Mouse (Mus musculus): ENCODE results near the gene Srgap3. TPM values are rescaled to one million over a fixed set of nuclear protein-coding genes. Genes with fewer than 3 reads are reported as not detected.

The Srgap3 gene
- polyA plus RNA-seq, 1 experiment from 2014 or later = 68.8 TPM

DNA sequence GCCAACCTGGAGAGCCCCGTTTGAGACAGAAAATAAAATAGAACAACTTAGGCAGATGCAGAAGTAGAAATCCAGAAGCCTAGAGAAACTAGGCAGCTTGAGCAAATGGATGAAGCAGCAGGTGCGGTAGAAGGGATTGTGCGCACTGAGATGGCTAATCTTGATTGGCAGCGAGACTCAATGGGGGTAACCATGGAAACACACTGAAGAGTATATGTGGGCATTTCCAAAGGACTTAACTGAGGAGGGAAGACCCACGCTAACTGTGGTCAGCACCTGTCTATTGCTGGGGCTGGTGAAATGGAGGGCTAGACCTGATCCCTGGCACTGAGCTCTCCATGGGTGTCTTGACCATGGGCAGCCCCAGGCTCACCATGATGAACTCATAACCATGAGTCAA is 19.7 kb downstream of the Srgap3 start:
- 10% methylated on average over 5 of the region's 5 CpGs for WGBS
- peaks cover 75% of the 10 kb centered on the region for H3K4me1 ChIP-seq (ENCODE audit: control insufficient read depth, insufficient read depth, low read length)
- peak; percentile 82 for DNase-seq
- H3K27ac ChIP-seq (replicated peaks; ENCODE audit: low read depth, low read length) = no peak overlapping the region; the same call in 1 of the 2 replicates
- H3K9ac ChIP-seq (replicated peaks; ENCODE audit: low read length) = no peak overlapping the region
- H3K27me3 ChIP-seq (ENCODE audit: control insufficient read depth, insufficient read depth, low read length) = no peaks in the 10 kb centered on the region
- peak overlapping the region; percentile 0 for H3K4me2 ChIP-seq (ENCODE audit: low read length)
- peak; percentile 62; the same call in 1 of the 2 replicates for ATAC-seq (ENCODE audit: low FRiP score, low TSS enrichment)
- no peaks in the 10 kb centered on the region for H3K9me3 ChIP-seq (ENCODE audit: control insufficient read depth, low read length)
- no peak overlapping the region for H3K4me3 ChIP-seq (replicated peaks; ENCODE audit: low read depth, low read length)
- no peaks in the 10 kb centered on the region for H3K36me3 ChIP-seq (ENCODE audit: control insufficient read depth, insufficient read depth, low read length)

DNA sequence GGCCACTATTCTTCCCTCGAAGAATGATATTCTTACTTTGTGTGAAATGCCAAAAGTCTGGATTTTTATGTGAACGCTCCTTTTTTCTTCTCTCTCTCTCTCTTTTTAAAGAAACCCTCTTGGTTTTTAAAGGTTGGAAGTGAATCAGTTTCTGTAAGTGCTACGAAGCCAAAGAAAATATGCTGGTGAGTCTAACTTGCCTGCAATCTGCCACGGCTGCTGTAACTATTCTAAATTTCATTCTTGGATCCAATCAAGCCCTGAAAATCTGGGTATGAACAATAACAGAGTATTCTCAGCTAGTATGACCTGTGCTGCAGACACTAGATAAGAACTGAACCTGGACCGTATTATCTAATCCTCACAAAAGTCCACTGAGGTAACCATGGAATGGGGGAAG is 21.1 kb downstream of the Srgap3 start:
- H3K36me3 ChIP-seq (ENCODE audit: control insufficient read depth, insufficient read depth, low read length) = no peaks in the 10 kb centered on the region
- H3K4me1 ChIP-seq (ENCODE audit: control insufficient read depth, insufficient read depth, low read length) = peaks cover 67% of the 10 kb centered on the region
- no peaks in the 10 kb centered on the region for H3K9me3 ChIP-seq (ENCODE audit: control insufficient read depth, low read length)
- DNase-seq (no peak), ATAC-seq (ENCODE audit: low FRiP score, low TSS enrichment) (no peak)
- no peak overlapping the region for H3K4me3 ChIP-seq (replicated peaks; ENCODE audit: low read depth, low read length)
- H3K4me2 ChIP-seq (ENCODE audit: low read length) = no peak overlapping the region
- no peak overlapping the region for H3K27ac ChIP-seq (replicated peaks; ENCODE audit: low read depth, low read length)
- no peaks in the 10 kb centered on the region for H3K27me3 ChIP-seq (ENCODE audit: control insufficient read depth, insufficient read depth, low read length)
- H3K9ac ChIP-seq (replicated peaks; ENCODE audit: low read length) = no peak overlapping the region
- WGBS = 84% methylated on average over 5 of the region's 5 CpGs

DNA sequence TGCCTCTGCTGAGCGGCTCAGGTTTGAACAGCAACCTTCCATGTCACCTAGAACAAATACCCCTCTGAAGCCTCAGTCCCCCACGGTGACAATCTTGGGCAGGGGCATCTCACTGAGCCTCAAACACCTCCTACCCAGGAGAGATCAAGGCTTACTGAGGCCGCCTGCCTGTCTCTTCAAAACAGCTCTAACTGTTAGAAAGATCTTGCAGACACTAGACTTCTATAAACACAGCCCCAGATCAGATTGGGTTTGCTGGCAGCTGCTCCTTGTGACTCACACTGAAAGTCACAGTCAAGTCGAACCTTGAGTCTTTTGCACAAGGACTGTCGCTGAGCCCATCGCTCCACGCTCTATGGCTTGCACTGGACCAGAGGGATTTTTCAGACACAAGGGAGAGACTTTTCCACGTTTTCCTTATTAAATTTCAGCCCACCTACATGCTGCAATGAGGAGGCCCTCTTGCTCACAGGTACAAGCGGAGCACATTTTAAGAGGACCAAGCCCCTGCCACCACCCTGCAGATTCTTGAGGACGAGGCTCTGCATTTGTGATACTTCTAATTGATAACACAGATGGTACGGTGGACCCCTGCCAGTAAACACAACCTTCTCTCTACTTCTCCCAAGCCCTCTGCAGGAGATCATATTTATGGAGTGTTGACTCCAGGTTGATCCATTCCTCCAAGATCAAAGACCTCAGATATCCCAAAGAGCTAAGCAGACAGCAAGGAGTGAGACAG is 21.7 kb downstream of the Srgap3 start:
- Histone ChIP-seq H3K4me2 (ENCODE audit: low read length) (no peak overlapping the region), H3K27me3 (ENCODE audit: control insufficient read depth, insufficient read depth, low read length) (no peaks in the 10 kb centered on the region), H3K27ac (replicated peaks; ENCODE audit: low read depth, low read length) (peak overlapping the region; percentile 46), H3K4me3 (replicated peaks; ENCODE audit: low read depth, low read length) (no peak overlapping the region), H3K4me1 (ENCODE audit: control insufficient read depth, insufficient read depth, low read length) (peaks cover 61% of the 10 kb centered on the region), H3K36me3 (ENCODE audit: control insufficient read depth, insufficient read depth, low read length) (no peaks in the 10 kb centered on the region), H3K9ac (replicated peaks; ENCODE audit: low read length) (peak overlapping the region; percentile 14; the same call in 1 of the 2 replicates), H3K9me3 (ENCODE audit: control insufficient read depth, low read length) (no peaks in the 10 kb centered on the region)
- peak; percentile 31 for DNase-seq
- ATAC-seq (ENCODE audit: low FRiP score, low TSS enrichment) = no peak
- WGBS = 62% methylated on average over 11 of the region's 11 CpGs

DNA sequence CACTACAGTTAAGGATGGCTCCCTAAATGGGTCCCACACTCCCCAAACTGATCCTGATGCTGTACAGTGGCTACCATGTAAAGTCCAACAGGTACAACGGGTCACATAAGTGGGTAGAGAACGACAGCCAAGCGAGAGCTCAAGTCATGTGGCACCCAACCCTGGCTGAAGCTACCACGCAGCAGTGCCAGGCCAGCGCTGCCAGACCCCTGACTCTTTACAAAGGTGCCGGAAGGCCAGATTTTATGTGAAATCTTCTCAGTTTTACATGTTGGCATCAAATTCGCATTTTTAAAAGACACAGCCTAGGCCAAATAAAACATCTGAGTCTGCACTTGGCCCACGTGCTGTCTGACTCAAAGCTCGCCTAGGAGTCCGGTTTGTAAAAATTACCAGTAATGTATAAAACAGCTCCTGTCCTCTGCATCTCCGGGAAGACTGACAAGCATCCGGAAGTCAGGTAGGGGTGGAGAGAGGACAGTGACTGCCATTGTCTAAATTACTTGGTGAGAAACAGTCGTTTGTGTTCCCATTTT is 22.4 kb downstream of the Srgap3 start:
- no peak for ATAC-seq (ENCODE audit: low FRiP score, low TSS enrichment)
- H3K9me3 ChIP-seq (ENCODE audit: control insufficient read depth, low read length) = no peaks in the 10 kb centered on the region
- H3K4me1 ChIP-seq (ENCODE audit: control insufficient read depth, insufficient read depth, low read length) = peaks cover 54% of the 10 kb centered on the region
- no peak overlapping the region for H3K4me2 ChIP-seq (ENCODE audit: low read length)
- H3K9ac ChIP-seq (replicated peaks; ENCODE audit: low read length) = peak overlapping the region; percentile 14; the same call in 1 of the 2 replicates
- peak overlapping the region; percentile 46 for H3K27ac ChIP-seq (replicated peaks; ENCODE audit: low read depth, low read length)
- H3K27me3 ChIP-seq (ENCODE audit: control insufficient read depth, insufficient read depth, low read length) = no peaks in the 10 kb centered on the region
- H3K36me3 ChIP-seq (ENCODE audit: control insufficient read depth, insufficient read depth, low read length) = no peaks in the 10 kb centered on the region
- no peak overlapping the region for H3K4me3 ChIP-seq (replicated peaks; ENCODE audit: low read depth, low read length)
- WGBS = 85% methylated on average over 13 of the region's 13 CpGs
- DNase-seq = no peak

DNA sequence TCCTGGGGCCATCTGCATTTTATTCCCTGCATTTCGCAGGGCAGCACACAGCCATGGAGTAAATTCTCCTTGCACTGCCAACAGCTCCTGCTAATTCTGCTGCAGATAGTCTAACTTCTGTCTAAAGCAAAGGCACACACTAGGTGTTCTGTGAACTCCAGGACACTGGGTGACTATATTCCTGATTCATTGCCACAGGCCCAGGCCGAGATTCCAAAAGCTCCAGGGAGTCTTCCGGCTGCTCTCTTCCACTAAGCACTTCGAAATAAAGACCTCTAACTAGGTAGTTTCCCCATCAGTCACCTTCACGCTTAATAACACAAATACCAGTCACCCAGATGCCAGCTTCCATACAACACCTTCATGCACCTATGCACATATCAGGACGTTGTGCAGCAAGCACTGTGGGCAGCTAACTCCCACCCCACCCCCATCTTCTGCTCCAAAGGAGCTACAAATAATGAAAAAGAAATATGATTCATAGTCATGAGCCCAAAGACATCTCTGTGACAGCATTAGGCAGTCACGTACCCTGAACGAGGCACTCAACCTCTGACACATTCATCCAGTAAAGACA is 26.4 kb downstream of the Srgap3 start:
- Histone ChIP-seq H3K4me1 (ENCODE audit: control insufficient read depth, insufficient read depth, low read length) (peaks cover 14% of the 10 kb centered on the region), H3K36me3 (ENCODE audit: control insufficient read depth, insufficient read depth, low read length) (peaks cover 13% of the 10 kb centered on the region), H3K27ac (replicated peaks; ENCODE audit: low read depth, low read length) (no peak overlapping the region), H3K9me3 (ENCODE audit: control insufficient read depth, low read length) (no peaks in the 10 kb centered on the region), H3K4me2 (ENCODE audit: low read length) (no peak overlapping the region), H3K27me3 (ENCODE audit: control insufficient read depth, insufficient read depth, low read length) (no peaks in the 10 kb centered on the region), H3K4me3 (replicated peaks; ENCODE audit: low read depth, low read length) (no peak overlapping the region), H3K9ac (replicated peaks; ENCODE audit: low read length) (no peak overlapping the region)
- DNase-seq (no peak), ATAC-seq (ENCODE audit: low FRiP score, low TSS enrichment) (no peak)
- WGBS = 80% methylated on average over 8 of the region's 8 CpGs

DNA sequence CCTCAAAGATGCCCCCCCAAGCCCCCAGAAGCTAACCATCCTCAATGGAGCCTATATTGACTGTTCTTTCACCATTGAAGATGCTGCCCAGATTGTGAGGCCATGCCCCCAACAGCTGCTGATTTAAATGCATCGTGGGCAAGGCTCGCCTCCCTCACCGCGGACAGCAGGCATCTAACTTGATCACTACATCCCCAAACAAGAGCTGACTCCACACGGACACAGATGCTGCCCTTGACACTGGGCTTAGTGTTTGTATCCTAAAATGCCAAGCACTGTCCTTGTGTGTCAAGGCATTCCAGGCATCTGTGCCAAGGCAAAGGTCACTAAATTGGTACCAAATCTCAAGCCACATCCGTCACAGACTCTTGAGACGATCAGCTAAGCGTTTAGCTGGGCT is 29.3 kb downstream of the Srgap3 start:
- Histone ChIP-seq H3K27ac (replicated peaks; ENCODE audit: low read depth, low read length) (no peak overlapping the region), H3K4me1 (ENCODE audit: control insufficient read depth, insufficient read depth, low read length) (peaks cover 5% of the 10 kb centered on the region; the same call in 1 of the 2 replicates), H3K9ac (replicated peaks; ENCODE audit: low read length) (no peak overlapping the region), H3K36me3 (ENCODE audit: control insufficient read depth, insufficient read depth, low read length) (peaks cover 13% of the 10 kb centered on the region), H3K4me2 (ENCODE audit: low read length) (no peak overlapping the region), H3K9me3 (ENCODE audit: control insufficient read depth, low read length) (no peaks in the 10 kb centered on the region), H3K4me3 (replicated peaks; ENCODE audit: low read depth, low read length) (no peak overlapping the region), H3K27me3 (ENCODE audit: control insufficient read depth, insufficient read depth, low read length) (no peaks in the 10 kb centered on the region)
- ATAC-seq (ENCODE audit: low FRiP score, low TSS enrichment) (no peak), DNase-seq (no peak)
- WGBS = 84% methylated on average over 8 of the region's 8 CpGs

DNA sequence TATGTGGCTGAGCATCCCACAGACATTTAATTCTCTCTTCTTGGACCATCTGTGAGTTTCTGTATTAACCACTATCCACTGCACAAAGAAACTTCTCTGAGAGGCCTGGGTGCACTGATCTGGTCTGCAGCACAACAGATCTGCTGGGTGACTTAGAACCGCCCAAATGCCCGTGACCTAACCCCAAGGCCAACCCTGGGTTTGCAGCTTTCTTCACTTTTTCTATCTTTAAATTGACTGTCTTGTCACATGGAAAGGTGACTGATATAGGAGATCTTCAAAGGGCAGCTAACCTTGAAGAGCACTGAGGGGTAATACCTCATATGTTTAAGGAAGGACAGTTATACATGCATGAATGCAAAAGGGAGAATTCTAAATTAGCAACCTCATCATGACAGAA is 30.8 kb downstream of the Srgap3 start:
- H3K4me1 ChIP-seq (ENCODE audit: control insufficient read depth, insufficient read depth, low read length) = no peaks in the 10 kb centered on the region
- WGBS = 95% methylated on average over 2 of the region's 2 CpGs
- peaks cover 13% of the 10 kb centered on the region for H3K36me3 ChIP-seq (ENCODE audit: control insufficient read depth, insufficient read depth, low read length)

DNA sequence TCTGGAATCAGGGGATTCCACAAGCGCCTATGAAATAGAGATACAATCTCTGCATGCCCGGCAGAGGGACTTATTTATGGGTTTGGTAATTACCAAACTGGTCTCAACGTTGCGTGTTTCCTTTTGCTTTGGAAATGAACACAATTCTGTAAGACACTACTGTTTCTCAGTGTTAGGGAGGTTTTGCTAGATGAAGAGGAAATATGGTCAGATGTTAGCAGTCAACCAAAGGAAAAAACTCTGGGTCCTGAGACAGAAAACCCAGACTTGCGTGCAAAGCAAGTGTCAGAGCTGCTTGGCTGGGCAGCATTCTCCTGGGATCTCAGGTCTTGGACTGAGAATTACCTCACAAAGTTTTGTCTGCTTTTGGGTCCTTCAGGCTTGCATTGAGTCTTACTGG is 34.5 kb downstream of the Srgap3 start:
- Histone ChIP-seq H3K4me3 (replicated peaks; ENCODE audit: low read depth, low read length) (no peak overlapping the region), H3K27me3 (ENCODE audit: control insufficient read depth, insufficient read depth, low read length) (no peaks in the 10 kb centered on the region), H3K27ac (replicated peaks; ENCODE audit: low read depth, low read length) (no peak overlapping the region), H3K9ac (replicated peaks; ENCODE audit: low read length) (no peak overlapping the region), H3K9me3 (ENCODE audit: control insufficient read depth, low read length) (no peaks in the 10 kb centered on the region), H3K4me1 (ENCODE audit: control insufficient read depth, insufficient read depth, low read length) (no peaks in the 10 kb centered on the region), H3K4me2 (ENCODE audit: low read length) (no peak overlapping the region), H3K36me3 (ENCODE audit: control insufficient read depth, insufficient read depth, low read length) (peaks cover 10% of the 10 kb centered on the region)
- 82% methylated on average over 5 of the region's 5 CpGs for WGBS
- no peak for ATAC-seq (ENCODE audit: low FRiP score, low TSS enrichment)
- DNase-seq = no peak

More for the DNA sequence above, 30.8 kb downstream of the Srgap3 start:
- no peak overlapping the region for H3K27ac ChIP-seq (replicated peaks; ENCODE audit: low read depth, low read length)
- DNase-seq = no peak
- no peak overlapping the region for H3K4me2 ChIP-seq (ENCODE audit: low read length)
- no peak overlapping the region for H3K4me3 ChIP-seq (replicated peaks; ENCODE audit: low read depth, low read length)
- H3K9me3 ChIP-seq (ENCODE audit: control insufficient read depth, low read length) = no peaks in the 10 kb centered on the region
- no peaks in the 10 kb centered on the region for H3K27me3 ChIP-seq (ENCODE audit: control insufficient read depth, insufficient read depth, low read length)
- H3K9ac ChIP-seq (replicated peaks; ENCODE audit: low read length) = no peak overlapping the region
- ATAC-seq (ENCODE audit: low FRiP score, low TSS enrichment) = no peak

DNA sequence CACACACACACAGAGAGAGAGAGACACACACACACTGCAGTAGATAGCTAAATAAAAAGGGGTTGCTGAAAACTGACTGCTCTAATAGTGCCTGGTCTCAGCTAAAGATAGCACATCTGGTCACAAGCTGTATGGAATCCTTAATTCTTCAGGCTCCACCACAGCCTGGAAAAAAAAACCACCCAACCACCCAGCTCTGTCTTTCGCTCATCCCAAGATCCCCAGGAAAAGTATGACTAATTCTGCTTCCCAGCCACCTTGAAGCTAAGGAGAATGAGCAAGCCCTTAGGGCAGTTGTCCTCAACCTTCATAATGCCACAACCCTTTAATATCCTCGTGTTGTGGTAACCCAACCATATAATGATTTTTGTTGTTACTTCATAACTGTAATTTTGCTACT is 37.4 kb downstream of the Srgap3 start:
- DNase-seq = no peak
- Histone ChIP-seq H3K27ac (replicated peaks; ENCODE audit: low read depth, low read length) (no peak overlapping the region), H3K36me3 (ENCODE audit: control insufficient read depth, insufficient read depth, low read length) (no peaks in the 10 kb centered on the region), H3K4me1 (ENCODE audit: control insufficient read depth, insufficient read depth, low read length) (0 out of 2 replicates have a peak, but pooled peaks cover under 1% of the 10 kb centered on the region), H3K9me3 (ENCODE audit: control insufficient read depth, low read length) (no peaks in the 10 kb centered on the region), H3K9ac (replicated peaks; ENCODE audit: low read length) (no peak overlapping the region), H3K4me2 (ENCODE audit: low read length) (no peak overlapping the region), H3K4me3 (replicated peaks; ENCODE audit: low read depth, low read length) (no peak overlapping the region), H3K27me3 (ENCODE audit: control insufficient read depth, insufficient read depth, low read length) (no peaks in the 10 kb centered on the region)
- ATAC-seq (ENCODE audit: low FRiP score, low TSS enrichment) = no peak
- 76% methylated on average over 2 of the region's 2 CpGs for WGBS

Measured in midbrain, embryonic 14.5 days (tissue).